Mouse (Mus musculus) T-helper 1 cell (primary cell): ENCODE measurements around the gene Kcnh1.

Experiments
- in situ Hi-C: fragments of 300-600 bp; cut with MboI, MseI; formaldehyde crosslinking; loops from one replicate; pipeline ENCODE4 v1.15.1; 2025; ENCODE audit warnings: high pct_unique_total_duplicates

The Kcnh1 gene

GRCm38 (mm10) chr1:192520836-192521435, 330.4 kb downstream of the Kcnh1 start:
- in situ Hi-C loops = no loop called here

GRCm38 (mm10) chr1:192522376-192523178, 332.0 kb downstream of the Kcnh1 start:
- in situ Hi-C loops = no loop called here

GRCm38 (mm10) chr1:192525711-192526350, 335.3 kb downstream of the Kcnh1 start:
- in situ Hi-C loops = no loop called here

GRCm38 (mm10) chr1:192531490-192532146, 341.0 kb downstream of the Kcnh1 start:
- in situ Hi-C loops = no loop called here

GRCm38 (mm10) chr1:192532212-192532611, 341.6 kb downstream of the Kcnh1 start:
- in situ Hi-C loops = no loop called here

- in situ Hi-C loops = no loop called here
Measured at GRCm38 (mm10) chr1:192533016-192533415, 342.4 kb downstream of the Kcnh1 start.

- in situ Hi-C loops = no loop called here
Measured at GRCm38 (mm10) chr1:192536440-192536839, 345.9 kb downstream of the Kcnh1 start.

GRCm38 (mm10) chr1:192537169-192537568, 346.6 kb downstream of the Kcnh1 start:
- in situ Hi-C loops = no loop called here

GRCm38 (mm10) chr1:192542093-192542492, 351.5 kb downstream of the Kcnh1 start:
- in situ Hi-C loops = no loop called here

GRCm38 (mm10) chr1:192543686-192544085, 353.1 kb downstream of the Kcnh1 start:
- in situ Hi-C loops = no loop called here

- in situ Hi-C loops = no loop called here
Measured at GRCm38 (mm10) chr1:192544091-192544490, 353.5 kb downstream of the Kcnh1 start.

- in situ Hi-C loops = no loop called here
Measured at GRCm38 (mm10) chr1:192544901-192545300, 354.3 kb downstream of the Kcnh1 start.

GRCm38 (mm10) chr1:192546843-192547242, 356.3 kb downstream of the Kcnh1 start:
- in situ Hi-C loops = no loop called here

GRCm38 (mm10) chr1:192550561-192550960, 360.0 kb downstream of the Kcnh1 start:
- in situ Hi-C loops = no loop called here

GRCm38 (mm10) chr1:192555516-192555915, 364.9 kb downstream of the Kcnh1 start:
- in situ Hi-C loops = no loop called here

- in situ Hi-C loops = no loop called here
Measured at GRCm38 (mm10) chr1:192557978-192558594, 367.5 kb downstream of the Kcnh1 start.

GRCm38 (mm10) chr1:192559341-192559740, 368.8 kb downstream of the Kcnh1 start:
- in situ Hi-C loops = no loop called here
